Mouse (Mus musculus): ENCODE measurements around the gene Mrln. TPM values are rescaled to one million over a fixed set of nuclear protein-coding genes. Genes with fewer than 3 reads are reported as not detected.

The Mrln gene
- polyA plus RNA-seq, 1 experiment from 2014 or later = 0.38 TPM

- no peak overlapping the region for H3K9ac ChIP-seq (replicated peaks)
- no peak overlapping the region for H3K27ac ChIP-seq (ENCODE audit: low read depth)
- no peak overlapping the region for H3K4me3 ChIP-seq (ENCODE audit: low read depth, low read length)
- no peaks in the 10 kb centered on the region for H3K27me3 ChIP-seq (ENCODE audit: insufficient read depth, low read length)
- ATAC-seq = no peak
- TF ChIP-seq EP300 (IDR thresholded peaks at IDR 0.05; ENCODE audit: low read depth) = no peak
- 0 out of 2 replicates have a peak, but pooled peaks have one; percentile 3 for TF ChIP-seq CTCF (IDR thresholded peaks at IDR 0.05; ENCODE audit: low read depth)
- H3K36me3 ChIP-seq (replicated peaks; ENCODE audit: insufficient read depth, low read length) = peaks cover 36% of the 10 kb centered on the region
- no peak overlapping the region for H3K4me2 ChIP-seq (ENCODE audit: low read depth, low read length)
- H3K4me1 ChIP-seq (ENCODE audit: insufficient read depth) = 0 out of 2 replicates have a peak, but pooled peaks cover 3% of the 10 kb centered on the region
- no peak for DNase-seq
- no peaks in the 10 kb centered on the region for H3K9me3 ChIP-seq (ENCODE audit: low read length)
- 89% methylated on average over 13 of the region's 13 CpGs for WGBS (ENCODE audit: insufficient replicate concordance)
Measured at GRCm38 (mm10) chr10:70189864-70190263, 14.6 kb upstream of the Mrln start.

DNA sequence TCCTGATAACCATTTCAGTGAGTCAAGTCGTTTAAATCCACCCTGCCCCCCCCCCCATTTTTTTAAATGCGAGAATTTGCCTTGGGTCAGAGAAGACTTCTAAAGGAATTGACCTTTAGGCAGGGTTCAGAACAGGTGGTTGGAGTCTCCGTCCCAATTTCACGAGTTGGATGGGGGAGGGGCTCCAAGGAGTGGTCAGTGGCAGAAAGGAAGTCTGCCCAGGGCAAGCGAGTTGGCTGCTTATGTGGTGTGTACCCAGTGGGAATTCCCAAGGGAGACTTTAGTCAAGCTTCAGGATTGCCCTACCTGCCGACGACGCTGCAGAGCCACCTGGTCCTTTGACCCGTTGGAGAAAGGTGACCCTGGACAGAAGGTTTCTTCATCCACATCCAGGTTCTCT, 10.2 kb upstream of the Mrln start:
- Histone ChIP-seq H3K9ac (replicated peaks) (no peak overlapping the region), H3K9me3 (ENCODE audit: low read length) (no peaks in the 10 kb centered on the region), H3K4me2 (ENCODE audit: low read depth, low read length) (no peak overlapping the region), H3K27ac (ENCODE audit: low read depth) (no peak overlapping the region), H3K36me3 (replicated peaks; ENCODE audit: insufficient read depth, low read length) (peaks cover 19% of the 10 kb centered on the region), H3K4me3 (ENCODE audit: low read depth, low read length) (no peak overlapping the region), H3K27me3 (ENCODE audit: insufficient read depth, low read length) (no peaks in the 10 kb centered on the region), H3K4me1 (ENCODE audit: insufficient read depth) (peaks cover 17% of the 10 kb centered on the region)
- ATAC-seq (no peak), DNase-seq (no peak)
- TF ChIP-seq CTCF (IDR thresholded peaks at IDR 0.05; ENCODE audit: low read depth) (no peak), EP300 (IDR thresholded peaks at IDR 0.05; ENCODE audit: low read depth) (no peak)
- WGBS (ENCODE audit: insufficient replicate concordance) = 67% methylated on average over 9 of the region's 9 CpGs

DNA sequence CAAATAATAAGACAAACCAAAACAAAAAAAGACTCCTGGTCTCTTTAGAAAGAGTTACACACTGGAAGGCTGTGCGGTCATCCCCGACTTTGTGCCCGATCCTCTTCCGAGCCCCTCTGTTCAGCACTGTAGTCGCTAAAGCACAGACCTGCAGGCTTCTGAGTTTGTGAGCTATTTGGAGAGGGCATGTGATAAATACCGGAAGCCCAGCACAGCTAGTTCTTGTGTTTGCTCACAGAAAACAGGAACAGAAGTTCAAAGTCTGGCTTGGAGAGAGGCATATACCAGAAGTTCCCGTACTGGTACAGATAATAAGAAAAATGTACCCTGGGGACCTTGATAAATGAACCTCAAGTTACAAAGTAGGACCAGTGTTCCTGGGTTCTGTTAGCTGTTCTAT, 9.2 kb upstream of the Mrln start:
- H3K27me3 ChIP-seq (ENCODE audit: insufficient read depth, low read length) = no peaks in the 10 kb centered on the region
- ATAC-seq (peak; percentile 77), DNase-seq (no peak)
- WGBS (ENCODE audit: insufficient replicate concordance) = 24% methylated on average over 7 of the region's 7 CpGs
- H3K4me3 ChIP-seq (ENCODE audit: low read depth, low read length) = no peak overlapping the region
- peaks cover 11% of the 10 kb centered on the region for H3K36me3 ChIP-seq (replicated peaks; ENCODE audit: insufficient read depth, low read length)
- H3K4me2 ChIP-seq (ENCODE audit: low read depth, low read length) = peak overlapping the region; percentile 55
- H3K9me3 ChIP-seq (ENCODE audit: low read length) = no peaks in the 10 kb centered on the region
- TF ChIP-seq EP300 (IDR thresholded peaks at IDR 0.05; ENCODE audit: low read depth) (no peak), CTCF (IDR thresholded peaks at IDR 0.05; ENCODE audit: low read depth) (no peak)
- peaks cover 17% of the 10 kb centered on the region for H3K4me1 ChIP-seq (ENCODE audit: insufficient read depth)
- peak overlapping the region; percentile 64 for H3K27ac ChIP-seq (ENCODE audit: low read depth)
- H3K9ac ChIP-seq (replicated peaks) = peak overlapping the region; percentile 18; the same call in 1 of the 2 replicates

DNA sequence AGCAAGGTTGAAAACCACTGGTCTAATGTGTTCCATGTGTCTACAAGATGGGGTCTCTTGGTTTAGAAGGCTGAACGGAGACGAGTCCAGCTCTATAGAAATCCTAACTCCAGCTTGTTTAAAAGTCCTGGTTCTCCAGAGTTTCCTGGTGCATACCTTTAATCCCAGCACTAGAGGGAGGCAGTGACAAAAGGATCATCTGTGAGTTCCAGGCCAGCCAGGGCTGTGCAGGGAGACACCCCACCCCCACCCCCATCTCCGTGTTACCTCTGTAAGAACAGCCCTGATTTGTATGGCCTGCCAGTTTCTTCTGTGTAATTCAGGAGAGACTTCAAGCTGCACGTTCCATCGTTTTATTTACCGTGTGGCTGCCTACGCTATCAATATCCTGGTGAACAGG, 8.7 kb upstream of the Mrln start:
- WGBS (ENCODE audit: insufficient replicate concordance) = 36% methylated on average over 7 of the region's 7 CpGs
- Histone ChIP-seq H3K36me3 (replicated peaks; ENCODE audit: insufficient read depth, low read length) (peaks cover 10% of the 10 kb centered on the region; the same call in 1 of the 2 replicates), H3K27me3 (ENCODE audit: insufficient read depth, low read length) (no peaks in the 10 kb centered on the region), H3K4me2 (ENCODE audit: low read depth, low read length) (peak overlapping the region; percentile 55), H3K27ac (ENCODE audit: low read depth) (0 out of 2 replicates have a peak overlapping the region, but pooled peaks have one; percentile 64), H3K4me1 (ENCODE audit: insufficient read depth) (peaks cover 17% of the 10 kb centered on the region), H3K9ac (replicated peaks) (peak overlapping the region; percentile 18; the same call in 1 of the 2 replicates), H3K4me3 (ENCODE audit: low read depth, low read length) (no peak overlapping the region), H3K9me3 (ENCODE audit: low read length) (no peaks in the 10 kb centered on the region)
- DNase-seq (peak; percentile 40), ATAC-seq (peak; percentile 82)
- TF ChIP-seq CTCF (IDR thresholded peaks at IDR 0.05; ENCODE audit: low read depth) (peak; percentile 67), EP300 (IDR thresholded peaks at IDR 0.05; ENCODE audit: low read depth) (no peak)

- H3K4me3 ChIP-seq (ENCODE audit: low read depth, low read length) = no peak overlapping the region
- WGBS (ENCODE audit: insufficient replicate concordance) = 79% methylated on average over 6 of the region's 6 CpGs
- ATAC-seq (no peak), DNase-seq (no peak)
- H3K27me3 ChIP-seq (ENCODE audit: insufficient read depth, low read length) = no peaks in the 10 kb centered on the region
- TF ChIP-seq EP300 (IDR thresholded peaks at IDR 0.05; ENCODE audit: low read depth) (no peak), CTCF (IDR thresholded peaks at IDR 0.05; ENCODE audit: low read depth) (no peak)
- H3K4me1 ChIP-seq (ENCODE audit: insufficient read depth) = peaks cover 17% of the 10 kb centered on the region
- peaks cover 7% of the 10 kb centered on the region; the same call in 1 of the 2 replicates for H3K36me3 ChIP-seq (replicated peaks; ENCODE audit: insufficient read depth, low read length)
- H3K27ac ChIP-seq (ENCODE audit: low read depth) = no peak overlapping the region
- H3K9ac ChIP-seq (replicated peaks) = no peak overlapping the region
- no peaks in the 10 kb centered on the region for H3K9me3 ChIP-seq (ENCODE audit: low read length)
- H3K4me2 ChIP-seq (ENCODE audit: low read depth, low read length) = no peak overlapping the region
Measured at GRCm38 (mm10) chr10:70196666-70197065, 7.8 kb upstream of the Mrln start.

DNA sequence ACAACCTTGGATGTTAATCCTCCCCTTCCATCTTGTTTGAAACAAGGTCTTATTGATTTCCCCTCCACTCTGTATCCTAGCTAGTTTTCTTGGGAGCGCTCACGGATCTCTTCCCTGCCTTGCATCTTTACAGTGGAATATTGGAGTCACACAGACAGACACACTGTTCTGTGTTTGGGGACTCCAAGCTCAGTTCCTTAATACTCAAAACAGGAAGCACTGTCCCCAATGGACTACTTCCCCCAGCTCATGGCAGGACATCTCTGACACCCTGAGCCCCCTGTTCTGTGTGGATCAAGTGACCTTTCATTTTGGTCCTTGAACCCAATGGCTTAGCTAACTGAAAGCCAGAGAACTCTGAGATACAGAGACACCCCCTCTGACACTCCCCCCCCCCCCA, 6.9 kb upstream of the Mrln start:
- DNase-seq = no peak
- no peak for ATAC-seq
- H3K9ac ChIP-seq (replicated peaks) = no peak overlapping the region
- H3K4me1 ChIP-seq (ENCODE audit: insufficient read depth) = peaks cover 17% of the 10 kb centered on the region
- no peaks in the 10 kb centered on the region for H3K9me3 ChIP-seq (ENCODE audit: low read length)
- no peak overlapping the region for H3K27ac ChIP-seq (ENCODE audit: low read depth)
- 77% methylated on average over 2 of the region's 2 CpGs for WGBS (ENCODE audit: insufficient replicate concordance)
- TF ChIP-seq CTCF (IDR thresholded peaks at IDR 0.05; ENCODE audit: low read depth) = no peak
- no peak for TF ChIP-seq EP300 (IDR thresholded peaks at IDR 0.05; ENCODE audit: low read depth)
- H3K4me2 ChIP-seq (ENCODE audit: low read depth, low read length) = no peak overlapping the region
- H3K27me3 ChIP-seq (ENCODE audit: insufficient read depth, low read length) = no peaks in the 10 kb centered on the region
- no peak overlapping the region for H3K4me3 ChIP-seq (ENCODE audit: low read depth, low read length)
- H3K36me3 ChIP-seq (replicated peaks; ENCODE audit: insufficient read depth, low read length) = peaks cover 4% of the 10 kb centered on the region; the same call in 1 of the 2 replicates

Data from liver, postnatal 0 days (tissue).